Mouse (Mus musculus): ENCODE measurements around the gene Slc45a2. TPM values are rescaled to one million over a fixed set of nuclear protein-coding genes. Genes with fewer than 3 reads are reported as not detected.

The Slc45a2 gene
- 0.18 TPM in 1 of 2 replicates, not detected in the other for polyA plus RNA-seq (2014; fragmentation: Nextera tagmentation; extraction: Ambion mirVana)

DNA sequence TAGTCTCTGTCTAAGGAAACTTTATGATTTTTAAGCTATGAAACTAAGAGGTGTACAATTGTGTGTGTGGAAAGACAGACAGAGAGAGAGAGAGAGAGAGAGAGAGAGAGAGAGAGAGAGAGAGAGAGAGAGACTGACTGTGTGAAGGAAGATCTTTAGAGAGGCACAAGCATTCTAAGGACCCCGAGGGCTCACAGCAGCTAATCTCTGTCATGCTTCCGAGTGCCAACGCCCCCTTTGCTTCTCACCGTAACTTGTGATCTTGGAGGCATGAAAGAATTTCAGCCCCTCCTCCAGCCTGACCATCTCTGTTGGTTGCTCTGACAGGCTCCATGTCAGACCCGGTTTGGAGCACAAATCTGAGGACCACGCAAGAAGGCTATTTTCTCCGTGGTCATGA lies at the start of gene Slc45a2:
Slc45a2 (plus strand) TSS at position 301 of the 400 bp plus-strand sequence.
- WGBS = 33% methylated on average over 7 of the region's 7 CpGs
- Histone ChIP-seq H3K27me3 (ENCODE audit: control insufficient read depth, insufficient read depth, low read length) (no peaks in the 10 kb centered on the region), H3K36me3 (ENCODE audit: control insufficient read depth, insufficient read depth, low read length) (peaks cover 6% of the 10 kb centered on the region), H3K27ac (replicated peaks in 1 of 2; ENCODE audit: control insufficient read depth in 1 of 2, insufficient read depth in 1 of 2, low read depth in 2 of 2, low read length in 2 of 2) (no peak within 1 kb of the TSS), H3K9ac (ENCODE audit: low read length) (no peak within 1 kb of the TSS), H3K4me1 (ENCODE audit: control insufficient read depth in 2 of 2, insufficient read depth in 2 of 2, low read length in 2 of 2) (peaks cover 0 to 3% of the 10 kb centered on the region in 2 experiments; a peak in 1 of 4 replicates), H3K4me2 (ENCODE audit: low read length) (peak within 1 kb of the TSS; percentile 11), H3K4me3 (ENCODE audit: control insufficient read depth in 1 of 2, insufficient read depth in 1 of 2, low read depth in 1 of 2, low read length in 2 of 2) (no peak within 1 kb of the TSS), H3K9me3 (ENCODE audit: control insufficient read depth, low read length) (no peaks in the 10 kb centered on the region)
- no peak for ATAC-seq (ENCODE audit: insufficient number of reproducible peaks, insufficient read depth, low FRiP score, low read depth)

DNA sequence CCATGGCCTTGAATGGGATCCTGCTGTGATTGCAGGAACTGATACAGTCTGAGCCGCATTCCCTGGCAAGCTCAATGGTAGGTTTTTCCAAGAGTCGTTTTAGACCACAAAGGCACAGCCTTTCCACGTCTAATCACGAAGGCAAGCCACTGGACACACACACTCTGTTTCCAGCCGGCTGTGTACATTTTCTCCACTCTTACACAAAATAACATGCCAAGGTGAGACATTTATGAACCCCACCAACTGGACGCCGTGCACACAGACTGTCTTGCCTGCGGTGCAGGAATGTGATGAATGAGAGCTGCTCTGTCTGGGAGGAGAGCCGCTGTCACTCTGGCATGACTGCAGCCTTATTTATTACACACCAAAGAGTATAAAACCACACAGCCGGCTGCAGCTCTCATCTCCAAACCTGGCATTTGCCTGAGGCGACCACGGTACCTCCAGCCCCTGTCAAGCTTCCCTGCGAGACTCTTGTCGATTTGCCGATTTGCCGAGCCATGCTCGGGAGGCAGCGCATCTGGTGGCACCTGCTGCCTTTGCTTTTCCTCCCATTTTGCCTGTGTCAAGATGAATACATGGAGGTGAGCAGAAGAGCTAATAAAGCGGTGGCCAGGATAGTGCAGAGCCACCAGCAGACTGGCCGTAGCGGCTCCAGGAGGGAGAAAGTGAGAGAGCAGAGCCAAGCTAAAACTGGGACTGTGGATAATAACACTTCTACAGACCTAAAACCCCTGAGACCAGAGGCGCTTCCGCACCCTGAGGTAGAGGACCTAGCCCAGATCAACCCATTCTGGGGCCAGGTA lies 48.4 kb upstream of the Slc45a2 start, which contains the start of gene C1qtnf3:
C1qtnf3 (plus strand) TSS at position 382 of the 809 bp plus-strand sequence.
- no peak for ATAC-seq (ENCODE audit: insufficient number of reproducible peaks, insufficient read depth, low FRiP score, low read depth)
- Histone ChIP-seq H3K27me3 (ENCODE audit: control insufficient read depth, insufficient read depth, low read length) (no peaks in the 10 kb centered on the region), H3K9me3 (ENCODE audit: control insufficient read depth, low read length) (no peaks in the 10 kb centered on the region), H3K36me3 (ENCODE audit: control insufficient read depth, insufficient read depth, low read length) (no peaks in the 10 kb centered on the region), H3K9ac (ENCODE audit: low read length) (no peak within 1 kb of the TSS), H3K27ac (replicated peaks in 1 of 2; ENCODE audit: control insufficient read depth in 1 of 2, insufficient read depth in 1 of 2, low read depth in 2 of 2, low read length in 2 of 2) (no peak within 1 kb of the TSS), H3K4me1 (ENCODE audit: control insufficient read depth in 2 of 2, insufficient read depth in 2 of 2, low read length in 2 of 2) (no peaks in the 10 kb centered on the region), H3K4me3 (ENCODE audit: control insufficient read depth in 1 of 2, insufficient read depth in 1 of 2, low read depth in 1 of 2, low read length in 2 of 2) (no peak within 1 kb of the TSS), H3K4me2 (ENCODE audit: low read length) (no peak within 1 kb of the TSS)
- 76% methylated on average over 23 of the region's 23 CpGs for WGBS

DNA sequence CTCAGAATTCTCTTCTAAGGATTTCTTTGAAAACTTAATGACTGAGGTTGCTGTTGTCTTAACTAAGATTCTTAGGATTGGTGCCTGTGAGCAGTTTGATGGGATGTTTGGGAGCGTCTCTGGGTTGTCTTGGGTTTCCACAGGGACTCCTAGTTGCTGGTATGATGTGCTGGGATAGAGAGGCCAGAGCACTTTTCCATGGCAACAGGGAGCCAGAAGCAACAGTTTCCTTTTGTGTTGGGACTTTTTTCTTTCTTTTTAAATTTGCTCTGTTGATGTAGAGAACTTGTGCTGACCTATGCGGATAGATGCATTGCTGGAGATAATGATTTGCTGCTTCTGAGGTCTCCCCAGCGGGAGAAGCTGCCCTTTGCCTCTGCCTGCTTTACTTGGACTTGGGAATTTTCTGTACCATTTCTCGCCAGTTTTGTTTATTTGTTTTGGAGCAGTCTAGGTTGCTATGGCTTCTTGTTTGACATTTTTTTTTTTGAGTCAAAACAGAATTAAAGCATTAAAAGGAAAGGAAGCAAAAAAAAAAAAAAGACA lies 47.7 kb upstream of the Slc45a2 start:
- ATAC-seq (ENCODE audit: insufficient number of reproducible peaks, insufficient read depth, low FRiP score, low read depth) = no peak
- Histone ChIP-seq H3K9ac (ENCODE audit: low read length) (no peak overlapping the region), H3K4me2 (ENCODE audit: low read length) (no peak overlapping the region), H3K27ac (replicated peaks in 1 of 2; ENCODE audit: control insufficient read depth in 1 of 2, insufficient read depth in 1 of 2, low read depth in 2 of 2, low read length in 2 of 2) (no peak overlapping the region), H3K27me3 (ENCODE audit: control insufficient read depth, insufficient read depth, low read length) (no peaks in the 10 kb centered on the region), H3K4me3 (ENCODE audit: control insufficient read depth in 1 of 2, insufficient read depth in 1 of 2, low read depth in 1 of 2, low read length in 2 of 2) (no peak overlapping the region), H3K9me3 (ENCODE audit: control insufficient read depth, low read length) (no peaks in the 10 kb centered on the region), H3K36me3 (ENCODE audit: control insufficient read depth, insufficient read depth, low read length) (no peaks in the 10 kb centered on the region), H3K4me1 (ENCODE audit: control insufficient read depth in 2 of 2, insufficient read depth in 2 of 2, low read length in 2 of 2) (no peaks in the 10 kb centered on the region)
- WGBS = 57% methylated on average over 4 of the region's 4 CpGs

DNA sequence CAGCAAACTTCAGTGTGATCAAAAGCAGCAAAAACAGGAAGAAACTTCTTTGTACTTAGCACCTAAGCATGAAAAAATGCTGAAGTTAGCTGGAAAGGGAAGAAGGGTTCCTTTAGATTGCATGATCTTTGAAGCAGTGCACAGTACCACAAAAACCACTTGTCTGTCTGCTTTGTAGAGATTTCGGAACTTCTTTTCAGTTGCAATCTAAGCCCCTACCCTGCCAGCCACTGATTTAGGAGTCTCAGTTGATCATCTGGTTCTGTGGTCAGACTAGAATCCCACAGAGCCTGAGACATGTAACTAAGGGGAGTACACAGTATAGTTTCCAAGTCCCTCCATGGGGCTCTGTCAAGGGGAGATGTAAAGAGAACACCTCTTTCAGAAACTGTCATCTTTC lies 47.1 kb upstream of the Slc45a2 start:
- Histone ChIP-seq H3K9ac (ENCODE audit: low read length) (no peak overlapping the region), H3K4me1 (ENCODE audit: control insufficient read depth in 2 of 2, insufficient read depth in 2 of 2, low read length in 2 of 2) (no peaks in the 10 kb centered on the region), H3K4me3 (ENCODE audit: control insufficient read depth in 1 of 2, insufficient read depth in 1 of 2, low read depth in 1 of 2, low read length in 2 of 2) (no peak overlapping the region), H3K4me2 (ENCODE audit: low read length) (no peak overlapping the region), H3K36me3 (ENCODE audit: control insufficient read depth, insufficient read depth, low read length) (no peaks in the 10 kb centered on the region), H3K27ac (replicated peaks in 1 of 2; ENCODE audit: control insufficient read depth in 1 of 2, insufficient read depth in 1 of 2, low read depth in 2 of 2, low read length in 2 of 2) (no peak overlapping the region), H3K9me3 (ENCODE audit: control insufficient read depth, low read length) (no peaks in the 10 kb centered on the region), H3K27me3 (ENCODE audit: control insufficient read depth, insufficient read depth, low read length) (no peaks in the 10 kb centered on the region)
- ATAC-seq (ENCODE audit: insufficient number of reproducible peaks, insufficient read depth, low FRiP score, low read depth) = no peak
- WGBS = 90% methylated on average over 1 of the region's 1 CpGs

DNA sequence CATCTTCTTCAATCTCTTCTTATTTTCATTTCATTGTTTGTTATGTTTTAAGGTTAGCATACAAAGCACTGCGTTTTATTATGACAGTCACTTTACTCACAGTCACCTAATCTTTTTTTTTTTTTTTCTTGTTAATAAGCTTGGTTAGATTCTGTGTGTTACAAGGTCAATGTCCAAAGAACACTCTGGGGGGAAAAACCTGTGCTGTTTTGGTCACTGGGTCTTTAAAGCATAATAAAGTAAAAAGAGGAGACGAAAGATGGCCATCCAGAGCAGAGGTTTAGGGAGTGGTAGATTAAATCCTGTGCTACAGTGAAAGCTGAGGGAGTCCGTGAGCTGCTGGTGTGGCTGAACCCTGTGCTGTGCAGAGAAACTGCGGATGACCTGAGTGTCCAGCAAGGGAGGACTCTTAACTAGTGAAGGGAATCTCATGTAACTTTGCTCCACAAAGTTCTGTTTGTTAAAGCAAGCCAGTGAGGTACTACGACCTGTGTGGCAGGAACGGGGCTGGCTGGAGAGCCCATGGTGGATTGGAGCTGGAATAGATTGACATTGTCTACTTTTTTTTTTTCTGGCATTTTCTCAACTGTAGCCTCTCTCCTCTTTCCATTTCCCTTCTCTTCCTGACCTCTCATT lies 46.0 kb upstream of the Slc45a2 start:
- no peaks in the 10 kb centered on the region for H3K36me3 ChIP-seq (ENCODE audit: control insufficient read depth, insufficient read depth, low read length)
- ATAC-seq (ENCODE audit: insufficient number of reproducible peaks, insufficient read depth, low FRiP score, low read depth) = no peak
- H3K9me3 ChIP-seq (ENCODE audit: control insufficient read depth, low read length) = no peaks in the 10 kb centered on the region
- 77% methylated on average over 6 of the region's 6 CpGs for WGBS
- no peaks in the 10 kb centered on the region for H3K27me3 ChIP-seq (ENCODE audit: control insufficient read depth, insufficient read depth, low read length)
- H3K27ac ChIP-seq (replicated peaks in 1 of 2; ENCODE audit: control insufficient read depth in 1 of 2, insufficient read depth in 1 of 2, low read depth in 2 of 2, low read length in 2 of 2) = no peak overlapping the region
- no peak overlapping the region for H3K4me3 ChIP-seq (ENCODE audit: control insufficient read depth in 1 of 2, insufficient read depth in 1 of 2, low read depth in 1 of 2, low read length in 2 of 2)
- H3K4me1 ChIP-seq (ENCODE audit: control insufficient read depth in 2 of 2, insufficient read depth in 2 of 2, low read length in 2 of 2) = no peaks in the 10 kb centered on the region
- no peak overlapping the region for H3K9ac ChIP-seq (ENCODE audit: low read length)
- H3K4me2 ChIP-seq (ENCODE audit: low read length) = no peak overlapping the region

DNA sequence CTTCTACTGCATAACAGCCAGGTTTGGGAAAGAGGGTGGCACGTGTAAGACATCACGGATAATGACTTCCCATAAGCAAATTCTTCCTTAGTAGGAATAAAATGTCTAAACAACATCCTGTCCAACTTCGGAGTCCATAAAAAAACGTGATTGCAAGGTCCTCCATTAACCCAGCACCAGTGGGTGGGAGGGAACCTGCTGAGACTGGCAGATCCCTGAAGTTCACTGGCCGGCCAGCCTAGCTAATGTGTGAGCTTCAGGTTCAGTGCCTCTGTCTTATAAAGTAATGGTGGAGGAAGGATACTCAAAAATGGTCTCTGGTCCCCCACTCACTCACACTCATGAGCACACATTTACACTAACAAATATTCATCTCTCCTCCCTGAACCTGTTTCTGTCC lies 45.4 kb upstream of the Slc45a2 start:
- no peak overlapping the region for H3K4me2 ChIP-seq (ENCODE audit: low read length)
- H3K9me3 ChIP-seq (ENCODE audit: control insufficient read depth, low read length) = no peaks in the 10 kb centered on the region
- no peaks in the 10 kb centered on the region for H3K36me3 ChIP-seq (ENCODE audit: control insufficient read depth, insufficient read depth, low read length)
- no peak for ATAC-seq (ENCODE audit: insufficient number of reproducible peaks, insufficient read depth, low FRiP score, low read depth)
- no peak overlapping the region for H3K27ac ChIP-seq (replicated peaks in 1 of 2; ENCODE audit: control insufficient read depth in 1 of 2, insufficient read depth in 1 of 2, low read depth in 2 of 2, low read length in 2 of 2)
- no peak overlapping the region for H3K4me3 ChIP-seq (ENCODE audit: control insufficient read depth in 1 of 2, insufficient read depth in 1 of 2, low read depth in 1 of 2, low read length in 2 of 2)
- no peak overlapping the region for H3K9ac ChIP-seq (ENCODE audit: low read length)
- no peaks in the 10 kb centered on the region for H3K27me3 ChIP-seq (ENCODE audit: control insufficient read depth, insufficient read depth, low read length)
- 61% methylated on average over 5 of the region's 5 CpGs for WGBS
- H3K4me1 ChIP-seq (ENCODE audit: control insufficient read depth in 2 of 2, insufficient read depth in 2 of 2, low read length in 2 of 2) = no peaks in the 10 kb centered on the region

DNA sequence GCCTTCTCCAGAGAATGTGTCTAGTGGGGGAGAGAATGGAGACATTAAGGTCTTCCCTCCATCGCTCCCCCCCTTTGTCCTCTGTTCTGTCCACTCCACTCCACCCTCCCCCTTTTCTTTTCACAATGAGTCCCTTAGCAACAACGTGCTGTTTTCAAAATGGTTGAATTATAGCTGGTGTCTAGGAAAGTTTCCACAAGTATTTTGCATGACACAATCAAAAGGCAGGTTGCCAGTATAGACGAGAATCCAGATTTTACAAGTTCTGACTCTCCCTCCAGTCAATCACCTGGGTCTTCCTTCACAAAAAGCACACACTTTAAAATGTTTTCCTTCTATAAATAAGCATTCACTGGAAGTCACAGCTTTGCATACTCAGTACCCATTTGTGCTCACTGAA lies 43.8 kb upstream of the Slc45a2 start:
- no peak for ATAC-seq (ENCODE audit: insufficient number of reproducible peaks, insufficient read depth, low FRiP score, low read depth)
- Histone ChIP-seq H3K4me1 (ENCODE audit: control insufficient read depth in 2 of 2, insufficient read depth in 2 of 2, low read length in 2 of 2) (no peaks in the 10 kb centered on the region), H3K9ac (ENCODE audit: low read length) (no peak overlapping the region), H3K4me3 (ENCODE audit: control insufficient read depth in 1 of 2, insufficient read depth in 1 of 2, low read depth in 1 of 2, low read length in 2 of 2) (no peak overlapping the region), H3K36me3 (ENCODE audit: control insufficient read depth, insufficient read depth, low read length) (no peaks in the 10 kb centered on the region), H3K27ac (replicated peaks in 1 of 2; ENCODE audit: control insufficient read depth in 1 of 2, insufficient read depth in 1 of 2, low read depth in 2 of 2, low read length in 2 of 2) (no peak overlapping the region), H3K9me3 (ENCODE audit: control insufficient read depth, low read length) (no peaks in the 10 kb centered on the region), H3K27me3 (ENCODE audit: control insufficient read depth, insufficient read depth, low read length) (no peaks in the 10 kb centered on the region), H3K4me2 (ENCODE audit: low read length) (no peak overlapping the region)
- WGBS = 59% methylated on average over 3 of the region's 3 CpGs
